Mouse (Mus musculus) thymus, postnatal 10 days (tissue): ENCODE results near the gene Hist1h2bf.
A peak's percentile ranks its signal among the peaks of the same experiment; 100 is the strongest.
"Not testable (repeated sequence)": the region's sequence is repeated elsewhere in the genome, so short reads cannot be mapped to it uniquely, and the experiment has no call there.

Experiments used
- DNase-seq, 2 experiments: peaks; one replicate each; pipeline ENCODE4 v3.0.0; 2021; ENCODE audit warnings: low spot score in 2 of 2

Gene Hist1h2bf

DNA sequence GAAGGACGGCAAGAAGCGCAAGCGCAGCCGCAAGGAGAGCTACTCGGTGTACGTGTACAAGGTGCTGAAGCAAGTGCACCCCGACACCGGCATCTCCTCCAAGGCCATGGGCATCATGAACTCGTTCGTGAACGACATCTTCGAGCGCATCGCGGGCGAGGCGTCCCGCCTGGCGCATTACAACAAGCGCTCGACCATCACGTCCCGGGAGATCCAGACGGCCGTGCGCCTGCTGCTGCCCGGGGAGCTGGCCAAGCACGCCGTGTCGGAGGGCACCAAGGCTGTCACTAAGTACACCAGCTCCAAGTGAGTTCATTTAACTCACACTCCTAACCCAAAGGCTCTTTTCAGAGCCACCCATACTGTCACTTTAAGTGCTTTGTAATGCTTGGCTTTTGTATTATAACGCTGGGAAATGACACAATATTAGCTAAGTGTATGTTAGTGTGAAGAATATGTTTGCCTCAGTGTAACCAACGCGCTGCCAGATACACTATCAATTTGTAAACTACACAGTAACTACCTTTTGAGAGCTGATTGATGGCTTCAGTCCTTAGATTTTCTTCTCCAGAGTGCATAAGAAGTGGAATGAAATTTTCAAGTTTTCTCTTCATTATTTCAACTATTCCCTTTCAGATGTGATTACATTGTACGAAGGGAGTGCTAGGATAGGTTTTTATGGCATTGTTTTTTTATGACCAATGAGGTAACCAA is 2.3 kb downstream of the Hist1h2bf start:
- not testable (repeated sequence) for DNase-seq

DNA sequence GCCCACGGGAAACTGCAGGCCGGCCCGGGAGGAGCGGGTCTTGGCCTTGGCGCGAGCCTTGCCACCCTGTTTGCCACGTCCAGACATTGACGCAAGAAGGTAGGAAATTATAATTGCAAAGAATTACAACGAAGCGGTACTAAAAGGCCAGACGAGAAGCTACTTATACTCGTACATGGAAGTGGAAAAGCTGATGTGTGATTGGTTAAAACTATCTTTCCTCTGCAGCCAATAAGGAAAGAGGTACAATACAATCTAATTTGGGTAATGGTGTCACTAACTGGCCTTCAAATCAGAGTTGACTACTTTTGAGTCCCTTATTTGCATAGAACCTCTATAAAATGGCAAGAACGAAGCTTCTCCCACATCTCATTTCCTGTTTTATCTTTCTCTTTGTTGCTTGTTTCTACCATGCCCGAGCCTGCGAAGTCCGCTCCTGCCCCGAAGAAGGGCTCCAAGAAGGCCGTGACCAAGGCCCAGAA is 2.9 kb downstream of the Hist1h2bf start, which contains the start of the genes Hist1h2ae and Hist1h2bg:
Hist1h2ae (minus strand) TSS at position 199 of the 482 bp plus-strand sequence.
Hist1h2bg (plus strand) TSS at position 375 of the 482 bp plus-strand sequence.
- DNase-seq, result peak; percentile 76 to 78

DNA sequence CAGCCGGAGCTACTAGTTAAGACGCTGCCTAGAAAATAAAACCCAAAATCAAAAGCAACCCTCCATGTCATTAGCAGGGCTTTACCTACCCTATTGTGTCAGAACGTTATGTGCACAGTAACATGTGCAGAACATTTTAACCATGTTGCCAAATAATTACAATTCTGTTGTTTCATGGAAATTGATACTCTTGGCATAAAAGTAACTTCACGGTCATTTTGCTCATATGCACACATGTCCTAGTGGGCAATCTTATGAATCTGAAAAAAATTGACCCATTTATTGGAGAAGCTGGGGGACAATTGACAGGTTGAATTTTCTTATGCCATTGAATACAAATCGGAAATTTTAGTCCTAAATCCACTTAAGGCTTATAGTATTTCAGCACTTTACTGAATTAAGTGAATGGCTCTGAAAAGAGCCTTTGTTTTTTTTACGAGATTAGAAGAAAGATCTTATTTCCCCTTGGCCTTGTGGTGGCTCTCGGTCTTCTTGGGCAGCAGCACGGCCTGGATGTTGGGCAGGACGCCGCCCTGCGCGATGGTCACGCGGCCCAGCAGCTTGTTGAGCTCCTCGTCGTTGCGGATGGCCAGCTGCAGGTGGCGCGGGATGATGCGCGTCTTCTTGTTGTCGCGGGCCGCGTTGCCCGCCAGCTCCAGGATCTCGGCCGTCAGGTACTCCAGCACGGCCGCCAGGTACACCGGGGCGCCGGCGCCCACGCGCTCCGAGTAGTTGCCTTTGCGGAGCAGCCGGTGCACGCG is 3.6 kb downstream of the Hist1h2bf start:
- DNase-seq, result not testable (repeated sequence)

DNA sequence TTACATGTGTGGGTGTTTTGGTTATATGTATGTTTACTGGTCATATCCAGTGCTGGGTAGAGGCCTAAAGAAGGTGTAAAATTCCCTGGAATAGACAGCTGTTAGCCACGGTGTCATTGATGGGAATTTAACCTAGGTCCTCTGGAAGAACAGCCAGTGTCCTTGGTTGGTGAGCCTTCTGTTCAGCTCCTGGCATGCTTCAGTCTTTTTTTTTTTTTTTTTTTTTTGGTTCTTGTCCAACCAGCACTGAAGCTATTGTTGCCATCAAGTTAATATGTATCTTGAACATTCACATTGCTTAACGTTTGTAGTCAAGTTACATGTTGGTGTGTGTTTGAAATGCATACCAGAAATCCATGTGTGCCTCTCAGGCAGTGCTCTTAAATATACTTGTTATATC is 9.5 kb downstream of the Hist1h2bf start:
- no peak for DNase-seq

DNA sequence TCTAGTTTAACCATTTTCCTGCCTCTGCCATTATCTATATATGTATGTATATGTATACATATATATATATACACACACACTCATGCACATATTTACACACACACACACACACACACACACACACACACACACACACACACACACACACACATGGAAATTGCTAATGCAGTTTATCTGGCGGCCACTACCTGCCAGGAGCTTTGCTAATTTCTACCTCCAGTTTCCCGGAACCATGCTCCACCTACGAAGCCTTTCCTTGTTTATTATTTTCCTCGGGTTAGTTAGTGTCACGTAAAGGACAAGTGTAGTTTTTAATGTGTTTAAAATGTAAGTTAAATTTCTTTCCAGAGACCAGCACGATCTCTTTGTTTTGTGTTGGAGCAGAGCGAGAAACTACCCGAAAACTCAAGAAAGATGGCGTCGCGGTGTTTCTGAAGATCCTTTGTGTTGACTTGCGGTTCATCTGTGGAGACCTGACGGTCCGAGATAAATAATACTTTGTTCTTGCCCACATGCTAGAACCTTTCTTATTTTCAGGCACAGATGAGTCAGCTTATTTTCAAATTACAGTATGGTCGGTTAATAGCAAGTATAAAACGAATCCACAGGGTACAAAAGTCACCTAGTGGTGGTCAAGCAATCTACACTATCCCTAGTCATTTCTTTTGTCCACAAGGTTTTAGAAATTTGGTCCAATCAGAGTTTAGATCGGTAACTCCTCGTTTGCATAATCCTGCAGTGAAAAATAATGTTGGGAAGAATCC is 11.1 kb downstream of the Hist1h2bf start:
- peak in 1 of 2 experiments; percentile 26 for DNase-seq

DNA sequence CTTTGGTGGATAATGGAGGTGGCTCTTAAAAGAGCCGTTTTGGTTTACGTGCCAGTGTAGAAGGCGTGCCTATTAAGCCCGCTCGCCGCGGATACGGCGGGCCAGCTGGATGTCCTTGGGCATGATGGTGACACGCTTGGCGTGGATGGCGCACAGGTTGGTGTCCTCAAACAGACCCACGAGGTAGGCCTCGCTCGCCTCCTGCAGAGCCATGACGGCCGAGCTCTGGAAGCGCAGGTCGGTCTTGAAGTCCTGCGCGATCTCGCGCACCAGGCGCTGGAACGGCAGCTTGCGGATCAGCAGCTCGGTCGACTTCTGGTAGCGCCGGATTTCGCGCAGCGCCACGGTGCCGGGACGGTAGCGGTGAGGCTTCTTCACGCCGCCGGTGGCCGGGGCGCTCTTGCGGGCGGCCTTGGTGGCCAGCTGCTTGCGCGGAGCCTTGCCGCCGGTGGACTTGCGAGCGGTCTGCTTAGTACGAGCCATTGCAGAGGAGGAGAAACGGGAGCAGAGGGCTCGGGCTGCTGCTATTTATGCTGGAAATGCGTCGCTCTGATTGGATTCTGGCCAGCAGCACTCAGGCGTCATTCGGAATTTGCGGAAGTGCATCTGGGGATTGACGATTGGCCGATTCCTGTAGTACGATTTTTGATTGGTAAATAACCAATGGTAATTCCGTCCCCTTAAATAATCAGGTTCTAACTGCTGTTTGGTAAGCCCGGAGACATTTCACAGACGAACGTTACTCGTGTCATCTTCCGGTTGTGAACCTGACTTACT is 11.9 kb downstream of the Hist1h2bf start, which contains the start of gene Hist1h3e:
Hist1h3e (minus strand) TSS at position 487 of the 777 bp plus-strand sequence.
- peak; percentile 89 to 90 for DNase-seq

DNA sequence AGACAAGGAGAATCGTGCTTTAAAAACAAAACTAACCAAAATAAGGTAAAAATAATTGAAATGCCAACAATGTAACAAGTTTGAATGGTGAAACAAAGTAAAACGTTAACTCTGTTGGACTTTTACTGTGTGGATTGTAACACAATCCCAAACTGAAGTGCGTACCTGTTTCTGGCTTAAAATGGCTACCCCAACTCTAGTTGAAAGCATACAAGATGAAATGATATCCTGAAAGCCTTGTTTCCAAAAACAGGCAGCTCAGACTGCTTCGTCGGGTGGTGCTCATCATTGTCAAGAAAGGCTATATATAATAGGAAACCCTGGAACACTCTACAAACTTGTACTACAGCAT is 12.5 kb downstream of the Hist1h2bf start:
- DNase-seq, result not testable (repeated sequence)

DNA sequence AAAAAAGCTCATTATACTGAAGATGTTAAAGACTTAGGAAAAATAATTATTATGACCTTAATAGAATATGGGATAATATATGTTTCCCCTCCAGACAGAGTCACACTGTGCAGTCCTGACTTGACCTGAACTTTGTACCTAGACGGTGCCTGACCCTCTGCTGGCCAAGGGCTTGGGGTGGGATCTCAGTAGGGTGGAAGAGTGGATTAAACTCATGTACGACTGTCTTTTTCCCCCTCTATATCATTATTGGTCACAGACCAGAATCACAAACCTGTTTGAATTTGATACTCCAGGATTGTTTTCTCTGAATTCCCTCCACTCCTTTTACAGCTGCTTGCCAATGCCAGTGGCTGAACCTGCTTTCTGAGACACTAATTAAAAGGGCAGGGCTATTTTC is 13.3 kb downstream of the Hist1h2bf start:
- not testable (repeated sequence) for DNase-seq

DNA sequence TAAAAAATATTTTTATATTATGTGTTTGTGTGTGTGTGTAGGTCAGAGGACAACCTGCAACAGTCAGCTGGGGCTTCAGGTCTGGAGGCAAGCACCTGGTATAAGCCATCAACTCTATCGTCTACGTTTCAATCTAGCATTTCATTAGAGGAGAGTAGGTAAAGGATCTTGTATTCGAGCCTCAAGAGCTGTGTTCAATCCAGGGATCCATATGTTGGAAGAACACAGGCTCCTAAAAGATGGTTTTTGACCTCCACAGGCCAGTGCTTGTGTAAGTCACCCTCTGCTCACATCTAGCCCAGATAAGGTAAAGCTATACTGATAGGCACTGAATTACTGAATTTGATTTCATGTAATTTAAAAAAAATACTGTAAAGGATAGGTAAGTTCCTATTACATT is 17.1 kb downstream of the Hist1h2bf start:
- no peak for DNase-seq

DNA sequence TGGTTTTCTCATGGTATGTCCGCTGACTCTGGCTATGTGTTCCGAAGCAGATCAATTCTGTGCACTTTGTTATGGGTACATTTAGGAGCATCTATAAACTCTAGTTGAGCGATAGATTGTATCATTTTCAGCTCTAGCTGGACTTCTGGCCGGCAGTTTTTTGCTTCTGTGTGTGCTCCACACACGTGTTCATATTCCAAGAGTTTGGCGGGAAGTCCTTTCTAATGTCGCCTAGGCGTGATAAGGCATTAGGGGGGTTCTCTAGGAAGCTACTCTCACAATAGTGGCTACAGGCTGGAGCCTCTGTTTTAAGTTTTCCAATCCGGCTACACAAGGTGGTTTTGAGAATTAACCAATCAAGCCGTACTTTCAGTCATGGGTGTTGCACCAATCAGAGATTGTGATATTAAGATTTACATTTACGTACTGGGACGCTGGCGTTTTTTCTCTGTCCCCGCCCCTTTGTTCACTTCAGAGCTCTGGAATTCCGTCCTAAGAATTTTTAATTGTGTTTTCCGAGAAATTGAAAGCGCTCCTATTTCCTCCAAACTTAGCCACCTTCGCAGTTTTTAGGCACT is 18.1 kb downstream of the Hist1h2bf start:
- DNase-seq, result peak; percentile 68 to 75

DNA sequence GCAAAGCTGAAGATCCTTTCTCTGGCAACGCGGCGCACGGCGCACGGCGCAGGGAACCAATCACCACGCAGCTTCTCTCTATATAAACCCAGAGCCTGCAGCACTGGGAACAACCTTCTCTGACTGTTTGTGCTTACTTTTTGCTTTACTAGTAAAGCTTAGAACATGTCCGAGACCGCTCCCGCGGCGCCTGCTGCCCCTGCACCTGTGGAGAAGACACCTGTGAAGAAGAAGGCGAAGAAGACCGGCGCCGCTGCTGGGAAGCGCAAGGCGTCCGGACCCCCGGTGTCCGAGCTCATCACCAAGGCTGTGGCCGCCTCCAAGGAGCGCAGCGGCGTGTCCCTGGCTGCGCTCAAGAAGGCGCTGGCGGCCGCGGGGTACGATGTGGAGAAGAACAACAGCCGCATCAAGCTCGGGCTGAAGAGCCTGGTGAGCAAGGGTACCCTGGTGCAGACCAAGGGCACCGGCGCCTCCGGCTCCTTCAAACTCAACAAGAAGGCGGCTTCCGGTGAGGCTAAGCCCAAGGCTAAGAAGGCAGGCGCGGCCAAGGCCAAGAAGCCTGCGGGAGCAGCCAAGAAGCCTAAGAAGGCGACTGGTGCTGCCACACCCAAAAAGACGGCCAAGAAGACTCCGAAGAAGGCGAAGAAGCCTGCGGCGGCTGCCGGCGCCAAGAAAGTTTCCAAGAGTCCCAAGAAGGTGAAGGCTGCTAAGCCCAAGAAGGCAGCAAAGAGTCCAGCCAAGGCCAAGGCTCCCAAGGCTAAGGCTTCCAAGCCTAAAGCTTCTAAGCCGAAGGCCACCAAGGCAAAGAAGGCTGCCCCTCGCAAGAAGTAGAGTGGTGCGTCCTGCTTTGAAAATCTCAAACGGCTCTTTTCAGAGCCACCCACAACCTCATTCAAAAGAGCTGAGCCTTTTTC is 18.8 kb downstream of the Hist1h2bf start:
- peak; percentile 93 to 94 for DNase-seq

DNA sequence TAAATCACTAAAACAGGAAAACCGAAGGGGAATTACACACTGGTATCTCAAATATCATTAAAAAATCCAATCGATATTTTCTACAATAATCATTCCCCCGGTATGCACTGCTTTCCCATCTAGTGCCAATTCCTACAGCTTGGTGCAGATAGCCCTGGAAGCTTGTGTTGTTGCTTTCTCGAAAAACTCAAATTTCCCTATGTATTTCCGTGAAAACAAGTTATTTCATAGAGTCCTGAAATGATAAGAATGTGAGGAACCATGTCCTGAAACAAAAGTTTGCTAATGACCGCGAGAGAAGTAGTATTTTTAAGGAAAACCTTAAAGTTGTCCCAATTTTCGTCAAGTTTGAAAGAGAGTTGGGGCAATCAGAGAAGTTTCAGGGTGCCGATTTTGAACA is 19.6 kb downstream of the Hist1h2bf start:
- DNase-seq, result no peak

DNA sequence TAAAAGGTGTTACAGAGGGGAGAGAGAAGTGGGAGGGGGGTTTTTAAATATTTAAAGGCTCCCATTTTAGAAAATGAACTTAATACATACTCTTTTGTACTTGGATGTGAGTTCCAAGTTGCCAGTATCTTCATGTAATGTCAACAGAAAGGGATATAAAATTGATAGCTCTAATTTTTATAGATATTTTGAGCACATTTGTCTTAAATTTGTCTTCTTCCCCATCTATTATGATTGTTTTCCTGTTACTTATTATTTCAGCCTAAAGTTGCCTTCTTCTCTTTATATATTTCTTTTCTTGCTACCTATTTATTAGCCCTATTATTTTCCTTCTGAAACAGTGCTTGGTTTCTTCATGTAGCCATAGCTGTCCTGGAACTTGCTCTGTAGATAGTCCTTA is 21.0 kb downstream of the Hist1h2bf start, which contains the start of gene Hist1h1d:
Hist1h1d (plus strand) TSS at position 301 of the 400 bp plus-strand sequence.
- DNase-seq, result no peak

DNA sequence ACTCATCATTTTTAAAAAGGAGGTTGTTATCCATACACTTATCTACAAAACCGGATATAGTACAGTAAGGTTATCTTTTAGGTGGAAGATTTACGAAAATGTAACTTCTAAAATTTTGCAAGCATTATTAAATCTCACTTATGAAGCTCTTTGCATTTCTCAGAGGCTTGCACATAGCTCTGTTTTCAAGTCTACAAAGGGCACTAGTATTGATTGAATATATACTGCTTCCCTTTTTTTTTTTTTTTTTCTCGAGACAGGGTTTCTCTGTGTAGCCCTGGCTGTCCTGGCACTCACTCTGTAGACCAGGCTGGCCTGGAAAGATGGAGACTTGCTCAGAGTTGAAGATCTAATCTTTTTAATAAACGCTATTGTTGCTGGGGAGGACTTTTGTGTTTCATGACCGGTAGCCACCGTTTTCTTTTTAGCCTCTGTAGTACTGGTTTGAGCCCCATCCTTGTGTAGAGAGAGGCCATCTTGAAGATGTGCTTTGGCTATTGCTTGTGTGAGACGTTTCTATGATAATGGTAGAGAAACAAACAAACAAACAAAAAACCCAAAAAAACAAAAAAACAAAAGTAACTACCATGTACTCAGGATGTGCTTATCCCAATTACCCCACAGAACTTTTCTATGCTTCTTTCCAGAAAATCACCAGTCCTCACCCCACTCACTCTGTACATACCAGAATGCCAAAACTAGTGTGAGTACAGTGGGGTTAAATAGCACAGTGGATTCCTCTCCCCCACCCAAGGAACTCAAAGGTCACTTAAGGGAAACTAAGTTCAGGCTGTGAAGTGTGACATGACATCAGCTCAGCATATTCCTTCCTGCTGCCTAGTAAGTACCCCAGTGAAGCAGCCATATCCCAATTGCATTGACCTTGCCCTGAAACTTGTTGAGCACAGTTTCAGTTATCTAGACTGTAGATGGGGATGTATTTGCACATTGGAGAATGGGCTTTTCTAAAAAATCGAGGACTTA is 21.8 kb downstream of the Hist1h2bf start:
- DNase-seq, result no peak

DNA sequence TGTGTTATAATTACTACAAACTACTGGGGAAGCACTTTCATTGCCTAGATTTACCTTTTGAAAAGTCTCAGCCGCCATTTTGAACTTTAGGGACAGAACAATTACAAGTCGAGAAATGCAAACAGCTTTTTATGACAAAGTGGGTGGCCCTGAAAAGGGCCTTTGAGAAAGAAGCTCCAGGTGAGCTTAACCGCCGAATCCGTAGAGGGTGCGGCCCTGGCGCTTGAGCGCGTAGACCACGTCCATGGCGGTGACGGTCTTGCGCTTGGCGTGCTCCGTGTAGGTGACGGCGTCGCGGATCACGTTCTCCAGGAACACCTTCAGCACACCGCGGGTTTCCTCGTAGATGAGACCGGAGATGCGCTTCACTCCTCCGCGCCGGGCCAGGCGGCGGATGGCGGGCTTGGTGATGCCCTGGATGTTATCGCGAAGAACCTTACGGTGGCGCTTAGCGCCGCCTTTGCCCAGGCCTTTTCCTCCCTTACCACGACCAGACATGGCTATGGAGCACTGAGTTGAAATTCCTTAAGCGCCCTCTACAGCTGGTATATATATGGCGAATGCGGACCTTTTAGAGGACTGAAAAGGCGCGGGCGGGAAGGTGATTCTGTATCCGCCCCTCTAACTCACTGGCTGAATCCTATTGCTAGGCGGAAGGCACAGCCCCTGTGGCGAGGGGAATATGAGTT is 22.7 kb downstream of the Hist1h2bf start, which contains the start of gene Hist1h4f:
Hist1h4f (minus strand) TSS at position 503 of the 689 bp plus-strand sequence.
- peak; percentile 86 to 89 for DNase-seq

DNA sequence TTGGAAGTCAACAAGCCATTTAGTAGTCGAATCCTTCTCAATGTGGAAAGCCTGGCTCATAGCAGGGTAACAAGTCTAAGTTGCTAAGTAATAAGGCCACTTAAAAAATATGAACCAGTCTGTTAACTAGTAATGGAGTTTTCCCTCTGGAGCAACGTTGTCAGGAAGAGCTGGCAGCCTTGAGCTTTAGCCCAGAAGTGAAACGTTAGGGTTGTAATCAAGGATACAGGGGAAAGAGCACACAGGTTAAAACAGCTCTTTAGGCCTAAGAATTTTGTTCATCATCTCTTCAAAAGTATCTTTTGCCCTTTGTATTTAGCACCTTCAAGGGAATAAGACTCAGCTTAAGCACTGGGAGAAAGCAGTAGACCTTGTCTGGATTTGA is 23.2 kb downstream of the Hist1h2bf start:
- DNase-seq, result no peak

DNA sequence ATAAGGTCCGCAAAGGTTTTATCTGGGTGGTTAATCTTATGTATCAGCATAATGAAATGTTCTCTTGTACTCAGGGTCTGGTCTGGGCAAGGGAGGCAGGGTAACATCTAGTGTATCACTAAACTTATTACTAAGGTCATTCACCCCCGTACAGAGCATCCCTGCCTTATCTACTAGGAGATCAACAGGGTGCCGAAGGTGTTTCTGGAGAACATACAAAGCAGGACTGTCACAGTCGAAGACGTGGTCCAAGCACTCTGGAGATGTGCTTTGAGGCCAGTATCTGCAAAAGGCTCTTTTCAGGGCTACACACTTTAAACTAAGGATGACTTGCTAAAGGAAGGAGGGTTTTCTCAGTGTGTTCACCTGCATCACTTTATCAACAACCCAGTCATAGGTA is 27.3 kb downstream of the Hist1h2bf start:
- DNase-seq, result no peak

DNA sequence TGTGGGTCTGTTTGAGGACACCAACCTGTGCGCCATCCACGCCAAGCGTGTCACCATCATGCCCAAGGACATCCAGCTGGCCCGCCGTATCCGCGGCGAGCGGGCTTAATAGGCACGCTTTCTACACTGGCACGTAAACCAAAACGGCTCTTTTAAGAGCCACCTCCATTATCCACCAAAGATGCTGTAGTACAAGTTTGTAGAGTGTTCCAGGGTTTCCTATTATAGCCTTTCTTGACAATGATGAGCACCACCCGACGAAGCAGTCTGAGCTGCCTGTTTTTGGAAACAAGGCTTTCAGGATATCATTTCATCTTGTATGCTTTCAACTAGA is 29.2 kb downstream of the Hist1h2bf start:
- not testable (repeated sequence) for DNase-seq
